Mouse (Mus musculus) left cerebral cortex, adult 6 months (tissue): ENCODE results near the gene Ptprg. TPM values are rescaled to one million over a fixed set of nuclear protein-coding genes. Genes with fewer than 3 reads are reported as not detected.

Experiments
- long read RNA-seq, 2 experiments: library from polyadenylated mRNA; unstranded; transcript quantifications; one replicate each; pipeline ENCODE4 v2.0.0; 2019 to 2020
- polyA plus RNA-seq: library from polyadenylated mRNA; unstranded; fragments of <200 nt; fragmentation: Nextera tagmentation; gene quantifications from 2 replicates; pipeline ENCODE4 v1.2.3, GENCODE M21; 2021

The Ptprg gene
- polyA plus RNA-seq, result 13.8 and 18.4 TPM in 2 replicates
- long read RNA-seq, experiment 1, transcript Ptprg-202 (17 exons, 2,787 nt), result major isoform, 13 of 30 reads
- long read RNA-seq, experiment 1, partial matches to known transcripts, result 9 of 30 reads
- long read RNA-seq, experiment 1, other reads (novel, unspliced or antisense), result 8 of 30 reads
- long read RNA-seq, experiment 2, partial matches to known transcripts, result 3 of 11 reads
- long read RNA-seq, experiment 2, other reads (novel, unspliced or antisense), result 7 of 11 reads

GRCm38 (mm10) chr14:11553273-11553665 is at the start of gene Ptprg:
Gene Ptprg (plus strand): TSS chr14:11553532.

GRCm38 (mm10) chr14:12283641-12284040 is 730.3 kb downstream of the Ptprg start, which contains the start of gene Gm49355:
Gene Gm49355 (plus strand): TSS chr14:12283976.

GRCm38 (mm10) chr14:12284141-12284912 is 731.0 kb downstream of the Ptprg start, which contains the start of gene 3830406C13Rik:
Gene 3830406C13Rik (plus strand): TSS chr14:12284173.

Other genes starting within 250 kb of the Ptprg start
- gene Gm3839, start 196.8 kb upstream of the Ptprg start, polyA plus RNA-seq, result 3.1 and 4.4 TPM in 2 replicates